Mouse (Mus musculus): ENCODE data around the gene Tcf7l2.

GRCm38 (mm10) chr19:55933947-55934729, 192.5 kb downstream of the Tcf7l2 start:
- TF ChIP-seq CTCF (conservative IDR thresholded peaks at IDR 0.05 in 1 of 2, IDR thresholded peaks at IDR 0.05 in 1 of 2; ENCODE audit: low read depth in 2 of 2, low read length in 2 of 2) (no peak), MEF2A (IDR thresholded peaks at IDR 0.05; ENCODE audit: borderline replicate concordance, low read depth, low read length) (no peak), POLR2A (IDR thresholded peaks at IDR 0.05; ENCODE audit: low read depth, low read length) (no peak), POLR2AphosphoS2 (IDR thresholded peaks at IDR 0.05; ENCODE audit: low read depth, low read length) (no peak), ZC3H11A (IDR thresholded peaks at IDR 0.05; ENCODE audit: low read depth, low read length) (no peak), MAZ (IDR thresholded peaks at IDR 0.05; ENCODE audit: low read depth, low read length) (no peak), ZKSCAN1 (IDR thresholded peaks at IDR 0.05; ENCODE audit: borderline replicate concordance, low read depth, low read length) (no peak), ETS1 (conservative IDR thresholded peaks at IDR 0.05; ENCODE audit: low read depth, low read length) (no peak), BHLHE40 (IDR thresholded peaks at IDR 0.05; ENCODE audit: low read depth, low read length) (no peak), RAD21 (IDR thresholded peaks at IDR 0.05; ENCODE audit: low read depth, low read length) (no peak)

Data from CH12.LX (cell line).